Mouse (Mus musculus) heart, adult 11 months (tissue): ENCODE measurements around the gene Gm4303.
"Not testable (repeated sequence)": the region's sequence is repeated elsewhere in the genome, so short reads cannot be mapped to it uniquely, and the experiment has no call there.

Experiments
- DNase-seq: peaks from one replicate; pipeline ENCODE4 v3.0.0; 2022

Gm4303 gene

GRCm38 (mm10) chr10:100345672-100346071, at the start of gene Gm4303:
Gm4303 (plus strand) TSS chr10:100345972.
- DNase-seq: not testable (repeated sequence)

GRCm38 (mm10) chr10:100296105-100296504, 49.7 kb upstream of the Gm4303 start:
- no peak for DNase-seq

- not testable (repeated sequence) for DNase-seq
Observed at GRCm38 (mm10) chr10:100300106-100300505, 45.7 kb upstream of the Gm4303 start.

GRCm38 (mm10) chr10:100335376-100335775, 10.4 kb upstream of the Gm4303 start, which contains the start of gene Gm4301:
Gm4301 (plus strand) TSS chr10:100335676.
- not testable (repeated sequence) for DNase-seq

GRCm38 (mm10) chr10:100340536-100340935, 5.2 kb upstream of the Gm4303 start, which contains the start of gene Gm4302:
Gm4302 (plus strand) TSS chr10:100340836.
- not testable (repeated sequence) for DNase-seq

GRCm38 (mm10) chr10:100350793-100351192, 5.0 kb downstream of the Gm4303 start, which contains the start of gene Gm4305:
Gm4305 (plus strand) TSS chr10:100351093.
- not testable (repeated sequence) for DNase-seq

GRCm38 (mm10) chr10:100356841-100357240, 11.1 kb downstream of the Gm4303 start:
- DNase-seq: peak; percentile 92

- not testable (repeated sequence) for DNase-seq
Observed at GRCm38 (mm10) chr10:100361038-100361437, 15.3 kb downstream of the Gm4303 start, which contains the start of gene Gm4307. Gm4307 (plus strand) TSS chr10:100361338.

- not testable (repeated sequence) for DNase-seq
Observed at GRCm38 (mm10) chr10:100382460-100382859, 36.7 kb downstream of the Gm4303 start, which contains the start of gene Gm4312. Gm4312 (minus strand) TSS chr10:100382560.
